Mouse (Mus musculus) hindbrain, postnatal 0 days (tissue): ENCODE measurements around the gene Dbndd2. TPM values are rescaled to one million over a fixed set of nuclear protein-coding genes. Genes with fewer than 3 reads are reported as not detected.

Experiments used
- ATAC-seq: fragments of 200-750 bp; cut with Nextera tagmentation; 2 replicates; pipeline ENCODE4 v1.8.0; 2017; ENCODE audit warnings: mild to moderate bottlenecking, moderate TSS enrichment, moderate library complexity
- DNase-seq: peaks from one replicate; pipeline ENCODE4 v3.0.0-alpha.2; 2015; ENCODE audit warnings: low spot score
- H3K27ac ChIP-seq: fragments of 300-500 bp; sonication (generic); 2 replicates; pipeline ENCODE4 v1.5.1; 2014; ENCODE audit warnings: mild to moderate bottlenecking
- H3K27me3 ChIP-seq: fragments of 300-500 bp; sonication (generic); 2 replicates; pipeline ENCODE4 v1.6.1; 2014; ENCODE audit warnings: low read length, mixed read lengths; ENCODE audit not compliant: insufficient read depth
- H3K36me3 ChIP-seq: fragments of 300-500 bp; sonication (generic); 2 replicates; pipeline ENCODE4 v1.6.1; 2014; ENCODE audit warnings: low read length, mixed read lengths; ENCODE audit not compliant: insufficient read depth
- H3K4me1 ChIP-seq: fragments of 300-500 bp; sonication (generic); 2 replicates; pipeline ENCODE4 v1.6.1; 2014; ENCODE audit warnings: antibody characterized with exemption, low read length, mixed read lengths; ENCODE audit not compliant: insufficient read depth
- H3K4me2 ChIP-seq: fragments of 300-500 bp; sonication (generic); 2 replicates; pipeline ENCODE4 v1.6.1; 2014; ENCODE audit warnings: low read depth, mild to moderate bottlenecking, low read length, moderate library complexity, mixed read lengths
- H3K4me3 ChIP-seq: fragments of 300-500 bp; sonication (generic); 2 replicates; pipeline ENCODE4 v1.5.1; 2014; ENCODE audit warnings: low read length
- H3K9ac ChIP-seq: fragments of 300-500 bp; sonication (generic); replicated peaks from 2 replicates; pipeline ENCODE4 v1.6.1; 2014; ENCODE audit warnings: mild to moderate bottlenecking, low read length, moderate library complexity, mixed read lengths
- H3K9me3 ChIP-seq: fragments of 300-500 bp; sonication (generic); 2 replicates; pipeline ENCODE4 v1.6.1; 2016; ENCODE audit warnings: low read length, mixed read lengths
- CTCF ChIP-seq: IDR thresholded peaks from 2 replicates; pipeline ENCODE4 v1.5.1; 2016; ENCODE audit warnings: antibody characterized with exemption, control low read depth, low read depth
- WGBS: fragments of 180-500 bp; shearing (Covaris S2); extraction: QIAGEN DNeasy Blood & Tissue Kit; methylation state at CpG from one replicate; pipeline ENCODE4 v1.1.7; 2014; 5-methylcytosine and 5-hydroxymethylcytosine counted together
- polyA plus RNA-seq: library from polyadenylated mRNA; unstranded; fragments of >200 nt; fragmentation: Nextera tagmentation; extraction: Ambion mirVana; gene quantifications from 2 replicates; pipeline ENCODE4 v1.2.1, GENCODE M21; 2015
- total RNA-seq: library from RNA; depleted of rRNA; stranded (reverse); fragments of >200 nt; gene quantifications from 2 replicates; pipeline ENCODE4 v1.2.3, GENCODE M21; 2014

Gene Dbndd2
- total and polyA plus RNA-seq, 2 experiments from 2014 or later: 29.5 to 37.2 TPM

GRCm38 (mm10) chr2:164486258-164487114 is 580 bp downstream of the Dbndd2 start:
- Histone ChIP-seq H3K9ac (peak overlapping the region; percentile 77), H3K27me3 (no peaks in the 10 kb centered on the region), H3K4me1 (no peaks in the 10 kb centered on the region), H3K4me3 (peak overlapping the region; percentile 63), H3K4me2 (peak overlapping the region; percentile 98), H3K27ac (peak overlapping the region; percentile 72), H3K9me3 (no peaks in the 10 kb centered on the region), H3K36me3 (peaks cover 12% of the 10 kb centered on the region; the same call in 1 of the 2 replicates)
- DNase-seq (peak; percentile 80), ATAC-seq (peak; percentile 75)
- no peak; the same call in 1 of the 2 replicates for TF ChIP-seq CTCF
- WGBS: under 1% methylated on average over 72 of the region's 90 CpGs

DNA sequence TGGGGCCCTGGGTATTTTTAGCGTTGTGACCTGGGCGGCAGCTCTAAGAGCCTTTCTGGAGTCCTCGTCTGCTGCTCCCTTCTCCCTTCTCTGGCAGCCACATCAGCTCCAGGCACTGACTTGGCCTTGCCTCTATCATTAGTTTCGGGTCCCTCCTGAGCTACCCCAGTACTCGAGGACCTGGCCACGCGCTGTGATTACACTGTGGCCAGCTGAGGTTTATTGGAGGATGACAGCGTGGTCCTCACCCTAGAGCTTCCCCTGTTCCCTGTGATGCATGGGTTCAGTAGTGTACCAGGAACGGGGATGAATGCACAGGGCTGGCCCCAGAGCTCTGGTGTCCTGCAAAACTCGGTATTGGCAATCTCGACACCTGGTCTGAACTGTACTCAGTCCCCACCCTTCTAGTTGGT is 1.2 kb downstream of the Dbndd2 start:
- Histone ChIP-seq H3K4me1 (no peaks in the 10 kb centered on the region), H3K4me2 (peak overlapping the region; percentile 98), H3K9ac (peak overlapping the region; percentile 77), H3K27ac (peak overlapping the region; percentile 72; the same call in 1 of the 2 replicates), H3K36me3 (peaks cover 15% of the 10 kb centered on the region), H3K4me3 (peak overlapping the region; percentile 63), H3K9me3 (no peaks in the 10 kb centered on the region), H3K27me3 (no peaks in the 10 kb centered on the region)
- no peak for TF ChIP-seq CTCF
- DNase-seq (no peak), ATAC-seq (peak; percentile 33; the same call in 1 of the 2 replicates)
- 15% methylated on average over 11 of the region's 11 CpGs for WGBS

GRCm38 (mm10) chr2:164487812-164488211 is 1.9 kb downstream of the Dbndd2 start:
- Histone ChIP-seq H3K27me3 (no peaks in the 10 kb centered on the region), H3K9ac (no peak overlapping the region), H3K4me1 (no peaks in the 10 kb centered on the region), H3K4me2 (peak overlapping the region; percentile 98), H3K9me3 (no peaks in the 10 kb centered on the region), H3K4me3 (no peak overlapping the region), H3K27ac (peak overlapping the region; percentile 72; the same call in 1 of the 2 replicates), H3K36me3 (peaks cover 16% of the 10 kb centered on the region)
- TF ChIP-seq CTCF: no peak
- DNase-seq (peak; percentile 74), ATAC-seq (peak; percentile 62)
- WGBS: 41% methylated on average over 9 of the region's 9 CpGs

DNA sequence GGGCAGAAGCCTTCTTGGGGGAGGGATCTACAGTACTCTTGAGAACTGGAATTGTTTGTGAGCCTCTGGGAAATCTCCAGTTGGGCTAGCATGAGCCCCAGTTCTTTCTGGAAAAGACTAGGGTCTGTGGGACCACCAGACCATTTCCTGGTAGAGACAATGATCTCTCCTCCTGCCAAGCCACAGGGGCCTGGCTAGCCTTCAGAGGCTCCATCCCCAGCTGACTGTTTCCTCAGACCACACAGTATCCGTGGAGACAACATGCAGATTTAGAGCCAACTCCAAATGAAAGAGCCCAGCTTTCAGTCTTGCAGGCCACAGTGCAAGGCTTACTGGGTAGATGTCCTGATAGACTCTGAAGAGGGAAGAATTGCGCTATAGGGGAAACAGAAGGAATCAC is 8.2 kb downstream of the Dbndd2 start:
- Histone ChIP-seq H3K9me3 (no peaks in the 10 kb centered on the region), H3K4me3 (no peak overlapping the region), H3K4me2 (no peak overlapping the region), H3K9ac (no peak overlapping the region), H3K27ac (peak overlapping the region; percentile 78; the same call in 1 of the 2 replicates), H3K36me3 (peaks cover 16% of the 10 kb centered on the region), H3K27me3 (no peaks in the 10 kb centered on the region), H3K4me1 (peaks cover 10% of the 10 kb centered on the region)
- TF ChIP-seq CTCF: no peak
- DNase-seq (peak; percentile 74), ATAC-seq (peak; percentile 90)
- WGBS: 33% methylated on average over 2 of the region's 2 CpGs

DNA sequence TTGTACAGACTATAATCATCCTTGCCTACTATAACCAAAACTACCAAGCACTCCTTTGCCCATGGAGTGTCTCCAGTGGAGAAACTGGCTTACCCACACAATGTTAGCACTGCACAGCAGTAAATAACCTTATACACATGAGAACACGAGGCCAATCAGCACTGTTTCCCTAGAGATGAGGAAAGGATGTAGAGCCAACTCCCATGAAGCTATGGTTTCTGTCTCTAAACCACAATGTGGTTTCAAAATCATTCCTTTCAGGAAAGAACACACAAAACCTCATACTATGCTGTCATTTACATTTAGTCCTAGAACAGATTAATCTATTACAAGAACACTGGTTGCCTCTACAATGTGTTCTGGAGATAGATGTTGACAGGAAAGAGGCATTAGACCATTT is 10.4 kb downstream of the Dbndd2 start:
- Histone ChIP-seq H3K4me2 (peak overlapping the region; percentile 100), H3K36me3 (peaks cover 5% of the 10 kb centered on the region; the same call in 1 of the 2 replicates), H3K27me3 (no peaks in the 10 kb centered on the region), H3K4me1 (peaks cover 10% of the 10 kb centered on the region), H3K9me3 (no peaks in the 10 kb centered on the region), H3K9ac (no peak overlapping the region), H3K4me3 (no peak overlapping the region), H3K27ac (no peak overlapping the region)
- 47% methylated on average over 1 of the region's 1 CpGs for WGBS
- DNase-seq: no peak
- no peak for ATAC-seq
- TF ChIP-seq CTCF: no peak

DNA sequence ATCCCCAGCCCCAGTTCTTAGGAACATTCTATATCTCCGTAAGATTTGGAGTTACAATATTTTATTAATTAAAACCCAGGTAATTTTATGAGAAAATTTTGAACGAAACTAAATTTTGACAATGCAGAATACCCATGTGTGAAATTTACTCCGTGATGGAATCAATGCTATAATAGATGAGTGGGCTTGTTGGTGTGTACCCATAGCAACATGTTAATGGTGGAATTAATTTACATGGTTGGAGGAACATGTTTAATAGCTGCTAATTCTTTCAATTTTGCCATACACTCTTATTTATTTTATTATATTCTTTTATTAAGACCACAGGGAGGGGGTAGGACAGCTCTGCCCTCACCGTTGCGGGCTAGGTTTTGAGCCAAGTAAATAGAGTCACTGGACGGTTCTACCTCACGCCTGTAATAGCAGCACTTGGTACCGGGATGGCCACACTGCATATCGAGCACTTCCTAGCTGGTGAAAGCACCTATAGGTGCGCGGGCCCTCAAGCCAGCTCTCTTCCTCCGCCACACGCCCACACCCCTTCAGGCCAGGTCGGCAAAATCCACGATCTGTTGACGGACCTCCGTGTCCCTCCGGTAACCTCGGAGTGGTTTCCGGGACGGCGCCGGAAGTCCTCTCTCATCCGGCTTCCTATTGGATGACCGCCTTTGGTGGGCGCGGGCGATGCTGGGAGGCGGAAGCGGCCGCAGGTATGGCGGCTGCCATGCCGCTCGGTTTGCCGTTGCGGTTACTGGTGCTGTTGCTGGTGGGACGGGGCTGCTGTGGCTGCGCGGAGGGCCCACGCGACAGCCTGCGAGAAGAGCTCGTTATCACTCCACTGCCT is 11.2 kb downstream of the Dbndd2 start, which contains the start of gene Pigt:
Pigt (plus strand) TSS at position 674 of the 844 bp plus-strand sequence.
- Histone ChIP-seq H3K4me2 (peak within 1 kb of the TSS; percentile 100), H3K4me1 (peaks cover 10% of the 10 kb centered on the region), H3K27ac (peak within 1 kb of the TSS; percentile 86), H3K27me3 (no peaks in the 10 kb centered on the region), H3K36me3 (peaks cover 7% of the 10 kb centered on the region; the same call in 1 of the 2 replicates), H3K4me3 (peak within 1 kb of the TSS; percentile 87), H3K9ac (peak within 1 kb of the TSS; percentile 57), H3K9me3 (no peaks in the 10 kb centered on the region)
- no peak for TF ChIP-seq CTCF
- DNase-seq (peak; percentile 93), ATAC-seq (peak; percentile 84)
- WGBS: 4% methylated on average over 41 of the region's 43 CpGs
